Mouse (Mus musculus) liver, embryonic 11.5 days (tissue): ENCODE results near the gene Snrnp35. TPM values are rescaled to one million over a fixed set of nuclear protein-coding genes. Genes with fewer than 3 reads are reported as not detected.

Experiments used
- ATAC-seq: fragments of 200-750 bp; cut with Nextera tagmentation; replicated peaks from 2 replicates; pipeline ENCODE4 v1.8.0; 2017; ENCODE audit warnings: moderate number of reproducible peaks, mild to moderate bottlenecking, moderate TSS enrichment, moderate library complexity; ENCODE audit not compliant: low FRiP score
- DNase-seq: peaks from one replicate; pipeline ENCODE4 v3.0.0-alpha.2; 2017; ENCODE audit warnings: low spot score
- H3K27ac ChIP-seq: fragments of 300-500 bp; sonication (generic); 2 replicates; pipeline ENCODE4 v1.5.1; 2014; ENCODE audit warnings: mild to moderate bottlenecking, low read depth, low read length, control low read depth
- H3K27me3 ChIP-seq: fragments of 300-500 bp; sonication (generic); replicated peaks from 2 replicates; pipeline ENCODE4 v1.6.1; 2014; ENCODE audit warnings: low read length, mixed read lengths; ENCODE audit not compliant: control insufficient read depth, insufficient read depth
- H3K36me3 ChIP-seq: fragments of 300-500 bp; sonication (generic); 2 replicates; pipeline ENCODE4 v1.6.1; 2014; ENCODE audit warnings: mild to moderate bottlenecking, low read length, moderate library complexity, mixed read lengths; ENCODE audit not compliant: control insufficient read depth, insufficient read depth
- H3K4me1 ChIP-seq: fragments of 300-500 bp; sonication (generic); replicated peaks from 2 replicates; pipeline ENCODE4 v1.6.1; 2014; ENCODE audit warnings: low read length, mixed read lengths; ENCODE audit not compliant: control insufficient read depth, insufficient read depth
- H3K4me2 ChIP-seq: fragments of 300-500 bp; sonication (generic); 2 replicates; pipeline ENCODE4 v1.6.1; 2014; ENCODE audit warnings: mild to moderate bottlenecking, control low read depth, moderate library complexity
- H3K4me3 ChIP-seq: fragments of 300-500 bp; sonication (generic); 2 replicates; pipeline ENCODE4 v1.5.1; 2014; ENCODE audit warnings: low read depth, low read length, control low read depth
- H3K9ac ChIP-seq: fragments of 300-500 bp; sonication (generic); 2 replicates; pipeline ENCODE4 v1.6.1; 2014; ENCODE audit warnings: low read depth, low read length, control low read depth
- H3K9me3 ChIP-seq: fragments of 300-500 bp; sonication (generic); 2 replicates; pipeline ENCODE4 v1.6.1; 2016; ENCODE audit warnings: low read length, inconsistent platforms, mixed read lengths; ENCODE audit not compliant: control insufficient read depth
- WGBS: fragments of 180-500 bp; shearing (Covaris S2); extraction: QIAGEN DNeasy Blood & Tissue Kit; methylation state at CpG from one replicate; pipeline ENCODE4 v1.1.7; 2014; 5-methylcytosine and 5-hydroxymethylcytosine counted together
- polyA plus RNA-seq: library from polyadenylated mRNA; unstranded; fragments of >200 nt; fragmentation: Nextera tagmentation; extraction: Ambion mirVana; gene quantifications from 2 replicates; pipeline ENCODE4 v1.2.1, GENCODE M21; 2014

Gene Snrnp35
- polyA plus RNA-seq, 1 experiment from 2014 or later = 14.0 TPM

GRCm38 (mm10) chr5:124468365-124468764 lies 14.6 kb upstream of the Snrnp35 start:
- Histone ChIP-seq H3K9ac (no peak overlapping the region), H3K4me1 (no peaks in the 10 kb centered on the region), H3K4me2 (no peak overlapping the region), H3K27me3 (no peaks in the 10 kb centered on the region), H3K4me3 (no peak overlapping the region), H3K36me3 (no peaks in the 10 kb centered on the region; the same call in 1 of the 2 replicates), H3K9me3 (no peaks in the 10 kb centered on the region), H3K27ac (no peak overlapping the region)
- DNase-seq (no peak), ATAC-seq (no peak)
- 87% methylated on average over 7 of the region's 7 CpGs for WGBS

- Histone ChIP-seq H3K27ac (no peak overlapping the region), H3K27me3 (no peaks in the 10 kb centered on the region), H3K36me3 (no peaks in the 10 kb centered on the region; the same call in 1 of the 2 replicates), H3K4me2 (no peak overlapping the region), H3K4me1 (no peaks in the 10 kb centered on the region), H3K9ac (no peak overlapping the region), H3K9me3 (no peaks in the 10 kb centered on the region), H3K4me3 (no peak overlapping the region)
- WGBS = 93% methylated on average over 6 of the region's 6 CpGs
- ATAC-seq (no peak), DNase-seq (no peak)
Measured at GRCm38 (mm10) chr5:124469486-124469885, 13.4 kb upstream of the Snrnp35 start.

GRCm38 (mm10) chr5:124470591-124471171 lies 12.3 kb upstream of the Snrnp35 start:
- H3K27ac ChIP-seq = no peak overlapping the region
- H3K9ac ChIP-seq = no peak overlapping the region
- WGBS = 84% methylated on average over 6 of the region's 6 CpGs
- H3K4me2 ChIP-seq = no peak overlapping the region
- H3K4me1 ChIP-seq = no peaks in the 10 kb centered on the region
- H3K4me3 ChIP-seq = no peak overlapping the region
- no peaks in the 10 kb centered on the region for H3K27me3 ChIP-seq
- no peaks in the 10 kb centered on the region; the same call in 1 of the 2 replicates for H3K36me3 ChIP-seq
- H3K9me3 ChIP-seq = no peaks in the 10 kb centered on the region
- DNase-seq = no peak
- ATAC-seq = no peak

- no peak overlapping the region for H3K4me3 ChIP-seq
- H3K4me2 ChIP-seq = peak overlapping the region; percentile 36
Measured at GRCm38 (mm10) chr5:124478873-124479204, 4.1 kb upstream of the Snrnp35 start.

GRCm38 (mm10) chr5:124480119-124480518 lies 2.8 kb upstream of the Snrnp35 start:
- 63% methylated on average over 4 of the region's 4 CpGs for WGBS
- H3K4me1 ChIP-seq = peaks cover 17% of the 10 kb centered on the region

More at GRCm38 (mm10) chr5:124478873-124479204, 4.1 kb upstream of the Snrnp35 start:
- Histone ChIP-seq H3K27me3 (no peaks in the 10 kb centered on the region), H3K9ac (no peak overlapping the region), H3K36me3 (no peaks in the 10 kb centered on the region), H3K4me1 (peaks cover 13% of the 10 kb centered on the region), H3K27ac (0 out of 2 replicates have a peak overlapping the region, but pooled peaks have one; percentile 63), H3K9me3 (no peaks in the 10 kb centered on the region)
- ATAC-seq = no peak
- DNase-seq = no peak
- 81% methylated on average over 1 of the region's 1 CpGs for whole genome bisulfite sequencing

GRCm38 (mm10) chr5:124481714-124482113 lies 1.2 kb upstream of the Snrnp35 start:
- WGBS = 91% methylated on average over 4 of the region's 4 CpGs

More at GRCm38 (mm10) chr5:124480119-124480518, 2.8 kb upstream of the Snrnp35 start:
- DNase-seq (no peak), ATAC-seq (no peak)
- Histone ChIP-seq H3K4me3 (no peak overlapping the region), H3K9me3 (no peaks in the 10 kb centered on the region), H3K27ac (no peak overlapping the region), H3K4me2 (no peak overlapping the region), H3K36me3 (no peaks in the 10 kb centered on the region), H3K9ac (no peak overlapping the region), H3K27me3 (no peaks in the 10 kb centered on the region)

GRCm38 (mm10) chr5:124482436-124482965 lies 433 bp upstream of the Snrnp35 start:
- no peaks in the 10 kb centered on the region for H3K27me3 ChIP-seq
- peaks cover 13% of the 10 kb centered on the region for H3K4me1 ChIP-seq
- H3K27ac ChIP-seq = peak overlapping the region; percentile 99
- H3K36me3 ChIP-seq = no peaks in the 10 kb centered on the region
- H3K9ac ChIP-seq = peak overlapping the region; percentile 86
- 6% methylated on average over 13 of the region's 13 CpGs for WGBS
- H3K4me2 ChIP-seq = peak overlapping the region; percentile 93
- ATAC-seq = no peak
- H3K4me3 ChIP-seq = peak overlapping the region; percentile 67
- peak; percentile 50 for DNase-seq
- no peaks in the 10 kb centered on the region for H3K9me3 ChIP-seq

More at GRCm38 (mm10) chr5:124481714-124482113, 1.2 kb upstream of the Snrnp35 start:
- Histone ChIP-seq H3K9me3 (no peaks in the 10 kb centered on the region), H3K4me3 (no peak overlapping the region), H3K4me2 (no peak overlapping the region), H3K9ac (no peak overlapping the region), H3K27me3 (no peaks in the 10 kb centered on the region), H3K4me1 (peaks cover 13% of the 10 kb centered on the region), H3K27ac (no peak overlapping the region), H3K36me3 (no peaks in the 10 kb centered on the region)
- ATAC-seq (no peak), DNase-seq (no peak)

- Histone ChIP-seq H3K4me3 (peak overlapping the region; percentile 67), H3K9ac (peak overlapping the region; percentile 86), H3K4me1 (peaks cover 6% of the 10 kb centered on the region), H3K9me3 (no peaks in the 10 kb centered on the region), H3K27ac (peak overlapping the region; percentile 99), H3K27me3 (no peaks in the 10 kb centered on the region), H3K36me3 (no peaks in the 10 kb centered on the region), H3K4me2 (peak overlapping the region; percentile 93)
- 8% methylated on average over 15 of the region's 15 CpGs for WGBS
- ATAC-seq = peak; percentile 35
- no peak for DNase-seq
Measured at GRCm38 (mm10) chr5:124483655-124484396, 892 bp downstream of the Snrnp35 start.
